Mouse (Mus musculus) kidney, adult 2 months (tissue): Measurements from ENCODE around the gene Gm37240. TPM values are rescaled to one million over a fixed set of nuclear protein-coding genes. Genes with fewer than 3 reads are reported as not detected.
A peak's percentile ranks its signal among the peaks of the same experiment; 100 is the strongest.

ENCODE experiments used
- DNase-seq: peaks from one replicate; pipeline ENCODE4 v3.0.0; 2021
- H3K27ac ChIP-seq: fragments of 200-500 bp; 2 replicates; pipeline ENCODE4 v1.5.1; 2012; ENCODE audit warnings: low read depth, low read length, control low read depth, inconsistent platforms; ENCODE audit not compliant: insufficient read depth
- H3K27me3 ChIP-seq: fragments of 200-500 bp; replicated peaks from 2 replicates; pipeline ENCODE4 v1.6.1; 2012; ENCODE audit warnings: mild to moderate bottlenecking, moderate library complexity, low read length, inconsistent platforms; ENCODE audit not compliant: control insufficient read depth, insufficient read depth
- H3K36me3 ChIP-seq: fragments of 200-500 bp; 2 replicates; pipeline ENCODE4 v1.6.1; 2012; ENCODE audit warnings: mild to moderate bottlenecking, moderate library complexity, low read length, inconsistent platforms; ENCODE audit not compliant: control insufficient read depth, insufficient read depth
- H3K4me1 ChIP-seq: fragments of 200-500 bp; 2 replicates; pipeline ENCODE4 v1.6.1; 2011; ENCODE audit warnings: low read length; ENCODE audit not compliant: control insufficient read depth, insufficient read depth
- H3K4me3 ChIP-seq: fragments of 200-500 bp; 2 replicates; pipeline ENCODE4 v1.5.1; 2011; ENCODE audit warnings: mild to moderate bottlenecking, low read depth, low read length, control low read depth; ENCODE audit not compliant: insufficient read depth
- CTCF ChIP-seq: fragments of 200-500 bp; conservative IDR thresholded peaks from 2 replicates; pipeline ENCODE4 v1.5.1; 2011; ENCODE audit warnings: low read depth, mild to moderate bottlenecking, control low read depth, low read length, moderate library complexity, mixed read lengths; ENCODE audit not compliant: insufficient read depth, insufficient read length
- POLR2A ChIP-seq: fragments of 200-500 bp; IDR thresholded peaks from one replicate; pipeline ENCODE4 v1.6.1; 2011; ENCODE audit warnings: low read depth, low read length, control low read depth
- WGBS: fragments of 180-500 bp; shearing (Covaris S2); methylation state at CpG from one replicate; pipeline ENCODE4 v1.1.7; 2018; 5-methylcytosine and 5-hydroxymethylcytosine counted together
- polyA plus RNA-seq: library from polyadenylated mRNA; depleted of rRNA; stranded (reverse); fragments of >200 nt; gene quantifications from 2 replicates; pipeline ENCODE4 v1.2.3, GENCODE M21; 2012

Gene Gm37240
- polyA plus RNA-seq, 1 experiment: 5.5 TPM

DNA sequence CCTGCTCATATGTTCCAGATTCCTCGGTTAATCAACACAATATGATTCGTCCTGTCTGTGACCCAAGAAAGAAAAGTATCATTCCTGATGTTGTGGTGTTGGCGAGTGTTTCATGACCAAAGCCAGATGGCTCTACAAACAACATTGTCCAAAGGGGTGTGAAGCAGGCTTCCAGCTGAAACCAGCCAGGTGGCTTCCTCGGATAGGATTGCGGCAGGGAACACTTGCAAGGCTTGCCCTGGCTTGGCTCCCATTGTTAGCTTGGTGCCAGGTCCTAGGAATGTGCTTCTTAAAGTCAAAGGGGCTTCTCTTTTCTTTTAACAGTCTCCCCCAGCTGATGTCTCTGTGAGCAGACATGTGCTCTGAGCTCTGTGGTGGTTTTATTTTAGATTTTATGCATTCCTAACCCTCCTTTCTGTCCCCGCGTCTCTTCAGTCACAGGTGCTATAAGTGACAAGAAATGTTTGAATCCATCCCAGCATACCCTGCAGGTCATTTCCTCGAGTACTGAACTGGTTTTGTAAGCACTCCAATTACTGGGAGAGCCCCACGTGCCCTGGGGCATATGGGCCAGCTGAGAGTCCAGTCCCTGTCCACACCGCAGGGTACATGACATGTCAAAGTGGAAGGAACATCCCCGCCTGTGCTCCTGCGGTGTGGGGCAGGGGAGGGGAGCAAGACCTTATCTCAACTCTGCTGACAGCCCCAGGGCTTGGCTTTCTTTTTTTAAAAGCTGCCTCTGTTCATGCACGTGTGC, 509.2 kb downstream of the Gm37240 start:
- peak; percentile 26 for DNase-seq
- WGBS: 43% methylated on average over 13 of the region's 13 CpGs

DNA sequence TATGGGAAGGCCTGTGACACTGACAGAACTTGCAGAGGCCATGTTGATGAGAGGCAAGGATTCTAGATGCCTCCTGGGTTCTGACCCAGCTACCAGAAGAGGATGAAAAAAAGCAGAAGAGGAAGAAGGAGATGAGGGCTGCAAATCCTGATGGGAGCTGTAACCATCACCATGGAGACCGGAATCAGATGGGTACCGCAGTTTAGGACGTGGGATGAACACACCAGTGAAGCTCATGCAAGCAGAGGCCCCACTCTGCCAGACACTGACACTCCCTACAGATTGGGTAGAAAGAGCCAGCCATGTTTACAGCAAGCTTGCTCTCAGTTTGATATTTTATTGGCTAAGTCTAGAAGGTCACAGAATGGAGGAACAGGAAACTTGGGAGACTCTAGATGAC, 509.8 kb downstream of the Gm37240 start:
- 91% methylated on average over 3 of the region's 3 CpGs for WGBS
- DNase-seq: no peak
- no peak overlapping the region for H3K4me3 ChIP-seq
- 0 out of 2 replicates have a peak, but pooled peaks cover 2% of the 10 kb centered on the region for H3K4me1 ChIP-seq
- no peak for TF ChIP-seq CTCF
- no peak for TF ChIP-seq POLR2A
- H3K27me3 ChIP-seq: no peaks in the 10 kb centered on the region
- H3K27ac ChIP-seq: no peak overlapping the region
- no peaks in the 10 kb centered on the region for H3K36me3 ChIP-seq

More for the DNA sequence above, 509.2 kb downstream of the Gm37240 start:
- Histone ChIP-seq H3K4me3 (no peak overlapping the region), H3K36me3 (no peaks in the 10 kb centered on the region), H3K4me1 (0 out of 2 replicates have a peak, but pooled peaks cover 2% of the 10 kb centered on the region), H3K27me3 (no peaks in the 10 kb centered on the region), H3K27ac (no peak overlapping the region)
- no peak for TF ChIP-seq CTCF

DNA sequence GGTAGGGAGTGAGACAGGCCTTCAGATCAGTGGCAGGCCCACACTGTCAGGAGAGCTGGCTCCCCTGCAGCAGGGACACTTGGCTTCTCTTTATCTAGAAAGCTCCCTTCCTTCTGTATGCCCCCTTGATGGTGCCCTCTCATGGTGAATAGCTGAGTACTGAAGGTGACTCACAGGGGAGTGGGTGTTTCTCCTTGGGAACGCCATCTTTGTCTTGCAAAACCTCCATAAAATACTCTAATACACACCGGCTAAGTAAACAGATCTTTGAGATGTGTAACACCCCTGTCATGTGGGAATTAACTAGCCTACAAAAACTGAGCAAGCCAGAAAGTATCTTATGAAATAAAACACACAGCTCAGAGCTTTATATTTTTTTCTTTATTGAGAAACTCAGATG, 510.8 kb downstream of the Gm37240 start:
- H3K4me3 ChIP-seq: no peak overlapping the region
- no peak overlapping the region for H3K27ac ChIP-seq
- 92% methylated on average over 2 of the region's 2 CpGs for WGBS
- H3K36me3 ChIP-seq: no peaks in the 10 kb centered on the region
- no peak for DNase-seq
- TF ChIP-seq POLR2A (no peak), CTCF (no peak)
- 0 out of 2 replicates have a peak, but pooled peaks cover 2% of the 10 kb centered on the region for H3K4me1 ChIP-seq
- H3K27me3 ChIP-seq: no peaks in the 10 kb centered on the region

DNA sequence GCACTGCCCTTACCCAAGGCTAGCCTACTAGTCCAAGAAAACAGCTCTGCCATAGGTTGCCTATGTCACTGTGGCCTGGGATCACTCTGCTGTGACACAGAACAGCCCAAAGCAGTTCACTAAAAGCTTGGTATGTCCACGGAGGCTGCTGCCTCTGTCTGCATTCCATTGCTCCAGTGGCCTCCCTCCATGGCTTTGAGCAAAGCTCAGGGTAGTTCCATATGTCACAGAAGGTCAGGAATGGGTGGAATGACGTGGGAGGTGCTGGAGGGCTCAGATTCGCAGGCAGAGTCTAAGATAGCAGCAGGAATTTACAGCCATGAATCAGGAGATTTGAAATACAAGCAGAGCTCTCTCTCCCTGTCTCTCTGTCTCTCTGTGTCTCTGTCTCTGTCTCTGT, 514.3 kb downstream of the Gm37240 start:
- Histone ChIP-seq H3K27me3 (no peaks in the 10 kb centered on the region), H3K27ac (no peak overlapping the region), H3K36me3 (no peaks in the 10 kb centered on the region), H3K4me3 (no peak overlapping the region), H3K4me1 (no peaks in the 10 kb centered on the region)
- peak; percentile 7 for DNase-seq
- TF ChIP-seq POLR2A (no peak), CTCF (no peak)
- WGBS: 18% methylated on average over 3 of the region's 3 CpGs

DNA sequence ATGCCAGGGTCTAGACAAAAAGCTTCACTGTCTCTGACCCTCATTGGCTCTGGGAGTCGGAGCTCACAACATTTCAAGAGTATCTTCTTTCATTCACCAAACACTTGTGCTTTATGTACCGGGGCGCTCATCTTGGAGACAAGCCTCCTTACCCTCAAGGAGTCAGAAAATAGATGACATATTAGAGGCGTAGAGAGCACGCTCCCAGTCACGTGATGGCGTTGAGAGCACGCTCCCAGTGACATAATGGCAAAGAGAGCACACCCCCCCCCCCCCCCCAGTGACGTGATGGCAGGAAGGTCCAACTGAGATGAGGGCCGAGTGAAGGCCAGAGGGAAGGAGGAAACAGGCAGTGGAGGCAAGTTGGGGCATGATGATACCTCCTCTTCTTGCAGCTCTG, 517.5 kb downstream of the Gm37240 start:
- no peak overlapping the region for H3K4me3 ChIP-seq
- no peak overlapping the region for H3K27ac ChIP-seq
- H3K36me3 ChIP-seq: no peaks in the 10 kb centered on the region
- DNase-seq: no peak
- TF ChIP-seq POLR2A: no peak
- no peak for TF ChIP-seq CTCF
- H3K4me1 ChIP-seq: no peaks in the 10 kb centered on the region
- WGBS: 55% methylated on average over 10 of the region's 10 CpGs
- H3K27me3 ChIP-seq: no peaks in the 10 kb centered on the region

DNA sequence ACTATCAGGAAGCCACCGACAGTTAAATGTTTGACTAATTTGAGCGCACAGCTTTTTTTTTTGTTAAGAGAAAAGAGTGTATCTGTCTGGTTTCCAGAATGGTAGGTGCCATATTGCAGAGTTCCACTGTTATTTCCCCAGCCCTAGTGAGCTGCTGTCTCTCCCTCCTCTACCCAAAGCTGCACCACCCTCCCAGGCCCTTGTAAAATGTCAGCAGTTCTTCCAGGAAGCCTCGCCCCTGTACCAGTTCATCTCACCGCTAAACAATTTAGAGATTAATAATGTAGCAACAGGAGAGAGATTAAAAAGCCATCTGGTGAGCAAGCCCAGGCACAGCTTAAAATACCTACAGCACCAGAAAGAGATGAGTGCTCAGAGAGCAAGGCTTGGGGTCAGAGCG, 518.2 kb downstream of the Gm37240 start:
- WGBS: 52% methylated on average over 5 of the region's 5 CpGs
- Histone ChIP-seq H3K4me3 (no peak overlapping the region), H3K27me3 (no peaks in the 10 kb centered on the region), H3K4me1 (no peaks in the 10 kb centered on the region), H3K27ac (no peak overlapping the region), H3K36me3 (no peaks in the 10 kb centered on the region)
- DNase-seq: no peak
- TF ChIP-seq POLR2A (no peak), CTCF (no peak)

DNA sequence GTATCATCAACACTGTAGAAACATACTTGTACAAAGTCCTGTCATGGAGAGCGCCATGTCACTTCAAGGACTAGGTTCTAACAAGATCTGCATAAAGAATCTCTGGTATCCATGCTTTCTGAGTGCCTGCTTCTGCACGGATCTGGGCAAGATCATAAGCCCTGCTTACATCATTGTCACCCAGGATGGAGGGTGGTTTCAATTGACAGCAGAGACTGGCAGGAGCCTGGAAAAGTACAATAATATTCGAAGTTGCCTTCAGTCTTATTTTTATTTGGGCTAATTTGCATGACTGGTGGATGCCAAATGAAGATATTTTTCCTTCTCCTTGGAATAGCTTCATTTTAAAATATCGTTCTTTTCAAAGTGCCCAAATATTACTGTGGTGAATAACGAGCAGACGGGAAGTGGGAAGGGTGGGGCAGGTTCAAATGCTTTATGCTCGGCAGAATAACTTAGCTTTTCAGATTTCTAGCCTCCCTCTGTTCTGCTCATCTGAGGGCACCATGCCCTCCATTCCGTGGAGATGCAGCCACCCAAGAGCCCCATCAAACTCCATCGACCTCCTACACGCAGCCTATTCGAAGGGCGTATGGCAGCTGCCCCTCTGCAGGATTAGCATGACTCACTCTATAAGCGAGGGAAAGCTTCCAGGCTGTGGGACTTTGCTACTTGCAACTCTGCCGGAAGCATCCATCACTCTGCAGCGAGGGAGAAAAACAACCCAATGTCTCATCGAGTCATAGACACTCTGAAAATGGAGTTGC, 518.8 kb downstream of the Gm37240 start:
- no peaks in the 10 kb centered on the region for H3K4me1 ChIP-seq
- H3K27me3 ChIP-seq: no peaks in the 10 kb centered on the region
- no peak for TF ChIP-seq POLR2A
- no peak for TF ChIP-seq CTCF
- H3K36me3 ChIP-seq: no peaks in the 10 kb centered on the region
- H3K27ac ChIP-seq: no peak overlapping the region
- no peak overlapping the region for H3K4me3 ChIP-seq
- 54% methylated on average over 16 of the region's 16 CpGs for WGBS
- DNase-seq: no peak
